Mouse (Mus musculus) olfactory bulb, adult 2 months (tissue): ENCODE data around the gene Zfp280b. TPM values are rescaled to one million over a fixed set of nuclear protein-coding genes. Genes with fewer than 3 reads are reported as not detected.
"Not testable (repeated sequence)": the region's sequence is repeated elsewhere in the genome, so short reads cannot be mapped to it uniquely, and the experiment has no call there.

Experiments used
- H3K27ac ChIP-seq: fragments of 200-500 bp; 2 replicates; pipeline ENCODE4 v1.5.1; 2012; ENCODE audit warnings: low read depth, low read length; ENCODE audit not compliant: insufficient read depth
- H3K4me1 ChIP-seq: fragments of 200-500 bp; 2 replicates; pipeline ENCODE4 v1.6.1; 2012; ENCODE audit warnings: low read length; ENCODE audit not compliant: control insufficient read depth, insufficient read depth
- H3K4me3 ChIP-seq: fragments of 200-500 bp; 2 replicates; pipeline ENCODE4 v1.5.1; 2012; ENCODE audit warnings: mild to moderate bottlenecking, low read depth, low read length, moderate library complexity; ENCODE audit not compliant: insufficient read depth
- CTCF ChIP-seq: fragments of 200-500 bp; IDR thresholded peaks from 2 replicates; pipeline ENCODE4 v1.5.1; 2012; ENCODE audit warnings: low read depth, mild to moderate bottlenecking, low read length, moderate library complexity; ENCODE audit not compliant: insufficient read depth
- POLR2A ChIP-seq: fragments of 200-500 bp; IDR thresholded peaks from 2 replicates; pipeline ENCODE4 v1.6.1; 2012; ENCODE audit warnings: mild to moderate bottlenecking, low read depth, low read length, moderate library complexity; ENCODE audit not compliant: insufficient read depth
- WGBS: fragments of 180-500 bp; shearing (Covaris S2); methylation state at CpG from one replicate; pipeline ENCODE4 v1.1.7; 2018; 5-methylcytosine and 5-hydroxymethylcytosine counted together
- polyA plus RNA-seq: library from polyadenylated mRNA; stranded (reverse); fragments of >200 nt; gene quantifications from 2 replicates; pipeline ENCODE4 v1.2.4, GENCODE M21; 2012; ENCODE audit warnings: low replicate concordance; ENCODE audit not compliant: missing spikeins, insufficient read depth, insufficient read length

Gene Zfp280b
- polyA plus RNA-seq = not detected in 2 replicates

DNA sequence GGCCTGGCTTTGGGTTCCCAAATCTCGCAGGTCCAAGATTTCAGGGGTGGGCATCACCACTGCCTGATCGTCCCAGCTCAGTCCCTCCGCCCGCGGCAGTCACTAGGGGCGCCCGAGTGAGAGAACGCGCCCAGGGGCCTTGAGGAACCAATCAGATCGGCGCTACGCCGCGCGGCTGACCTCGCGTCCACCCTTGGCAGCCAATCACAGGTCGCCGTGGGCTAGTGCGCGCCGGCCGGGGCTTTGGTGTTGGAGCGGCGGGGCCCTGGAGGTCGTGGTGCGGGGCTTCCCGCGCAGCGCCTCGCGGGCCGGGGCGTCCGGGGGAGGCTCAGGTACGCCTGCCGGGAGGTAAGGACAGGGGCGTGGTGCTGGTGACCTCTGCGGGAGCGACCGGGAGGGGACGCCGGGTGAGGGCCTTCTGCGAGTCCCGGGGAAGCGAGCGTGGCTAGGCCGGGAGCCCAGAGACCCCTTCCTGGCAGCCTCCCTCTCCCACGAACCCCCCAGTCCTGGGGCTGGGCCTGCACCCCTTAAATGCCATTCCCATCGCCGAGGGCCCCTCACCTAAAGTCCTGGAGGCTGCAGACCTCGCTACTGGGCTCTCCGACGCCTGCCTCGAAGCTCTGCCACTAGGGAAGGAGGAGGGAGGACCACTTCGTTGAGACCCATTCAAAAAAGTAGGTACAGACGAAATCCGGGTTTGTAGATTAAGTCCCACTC lies at the start of gene Zfp280b:
Gene Zfp280b (plus strand): TSS at position 249 of the 717 bp plus-strand sequence.
- 1% methylated on average over 57 of the region's 58 CpGs for WGBS
- peak; percentile 65; the same call in 1 of the 2 replicates for TF ChIP-seq POLR2A
- peak; percentile 61 for TF ChIP-seq CTCF
- peak within 1 kb of the TSS; percentile 64; the same call in 1 of the 2 replicates for H3K27ac ChIP-seq
- H3K4me3 ChIP-seq = peak within 1 kb of the TSS; percentile 96
- no peaks in the 10 kb centered on the region for H3K4me1 ChIP-seq

DNA sequence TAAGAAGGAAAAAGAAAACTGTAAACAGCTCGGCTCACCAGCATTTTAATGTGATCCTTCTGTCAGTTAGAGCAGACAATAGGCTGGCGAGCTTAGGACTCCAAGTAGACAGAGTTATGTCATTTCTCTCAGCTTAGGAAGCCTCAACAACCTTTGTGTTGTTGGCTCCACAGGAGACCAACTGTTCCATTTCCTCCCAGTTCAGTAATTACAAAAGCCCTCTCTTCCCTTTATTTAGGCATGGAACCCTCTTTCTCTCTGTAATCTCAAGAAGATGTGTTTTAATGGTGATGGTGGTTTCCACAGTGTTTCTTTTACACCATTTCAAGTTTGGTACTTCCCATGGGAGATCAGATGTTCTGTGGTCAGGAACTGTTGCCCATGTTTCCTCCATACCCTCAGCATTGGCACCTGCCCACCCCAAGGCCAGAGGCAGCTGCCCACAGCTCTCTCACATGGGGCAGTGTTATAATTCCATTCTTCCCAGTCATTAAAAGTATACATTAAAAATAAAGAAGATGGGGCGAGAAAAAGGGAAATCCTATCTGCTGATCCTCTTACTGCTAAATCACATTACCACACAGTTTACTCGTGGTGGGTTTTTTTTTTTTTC lies 41.9 kb upstream of the Zfp280b start:
- WGBS = 58% methylated on average over 4 of the region's 4 CpGs
- TF ChIP-seq POLR2A = no peak
- TF ChIP-seq CTCF = no peak
- Histone ChIP-seq H3K4me1 (no peaks in the 10 kb centered on the region), H3K27ac (no peak overlapping the region), H3K4me3 (no peak overlapping the region)

DNA sequence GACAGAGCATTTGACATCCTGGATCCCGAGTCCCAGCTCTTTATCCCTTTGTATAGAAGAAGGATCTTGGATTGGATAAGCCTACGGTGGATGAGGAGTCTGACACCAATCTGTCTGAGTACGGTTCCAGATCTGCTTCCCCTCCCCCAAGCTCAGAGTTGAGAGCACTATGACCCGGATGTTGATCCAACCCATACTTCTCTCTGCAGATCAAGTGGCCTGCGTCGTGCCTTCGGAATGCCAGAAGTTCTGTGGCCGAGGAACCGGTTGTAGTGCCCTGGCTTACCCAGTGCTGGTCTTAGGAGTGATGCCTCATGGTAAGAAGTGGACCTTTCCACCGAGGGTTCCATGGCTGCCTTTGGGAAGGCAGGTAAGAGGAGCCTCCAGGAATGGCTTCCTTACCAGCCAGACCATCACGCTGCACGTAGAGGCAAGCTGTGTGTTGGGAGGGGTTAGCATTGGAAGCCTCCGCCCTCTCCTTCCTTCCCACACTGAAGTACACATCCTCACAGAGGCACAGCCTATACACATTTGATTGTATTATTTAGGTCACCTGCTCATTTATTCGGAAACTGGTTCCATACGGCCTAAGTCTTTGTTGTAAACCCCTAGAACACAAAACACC lies 38.7 kb upstream of the Zfp280b start:
- no peak overlapping the region for H3K27ac ChIP-seq
- TF ChIP-seq CTCF = no peak
- no peak for TF ChIP-seq POLR2A
- WGBS = 91% methylated on average over 15 of the region's 15 CpGs
- no peak overlapping the region for H3K4me3 ChIP-seq
- no peaks in the 10 kb centered on the region for H3K4me1 ChIP-seq

DNA sequence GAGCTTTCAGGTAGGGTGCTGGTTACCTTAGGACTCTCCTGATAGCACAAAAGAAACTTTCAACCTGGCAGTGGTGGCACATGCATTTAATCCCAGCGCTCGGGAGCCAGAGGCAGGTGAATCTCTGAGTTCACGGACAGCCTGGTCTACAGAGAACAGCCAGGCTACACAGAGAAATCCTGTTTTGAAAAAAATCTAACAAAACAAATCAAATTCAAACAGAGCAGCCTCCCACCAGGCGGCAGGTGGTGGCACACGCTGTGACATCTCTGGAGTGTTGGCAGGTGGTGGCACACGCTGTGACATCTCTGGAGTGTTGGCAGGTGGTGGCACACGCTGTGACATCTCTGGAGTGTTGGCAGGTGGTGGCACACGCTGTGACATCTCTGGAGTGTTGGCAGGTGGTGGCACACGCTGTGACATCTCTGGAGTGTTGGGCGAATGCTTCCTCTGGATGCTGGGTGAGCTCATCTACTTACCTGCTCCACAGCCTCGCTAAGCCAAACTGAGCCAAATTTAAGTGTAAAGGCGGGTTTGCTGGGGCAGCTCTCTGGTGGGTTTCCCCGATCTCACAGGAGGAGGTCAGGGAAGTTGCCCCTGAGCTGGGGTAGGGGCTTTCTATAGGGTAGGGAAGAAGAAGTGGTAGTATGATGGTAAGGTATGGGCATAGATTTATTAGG lies 37.8 kb upstream of the Zfp280b start:
- not testable (repeated sequence) for H3K27ac ChIP-seq, H3K4me3 ChIP-seq, H3K4me1 ChIP-seq
- WGBS = 87% methylated on average over 13 of the region's 13 CpGs

DNA sequence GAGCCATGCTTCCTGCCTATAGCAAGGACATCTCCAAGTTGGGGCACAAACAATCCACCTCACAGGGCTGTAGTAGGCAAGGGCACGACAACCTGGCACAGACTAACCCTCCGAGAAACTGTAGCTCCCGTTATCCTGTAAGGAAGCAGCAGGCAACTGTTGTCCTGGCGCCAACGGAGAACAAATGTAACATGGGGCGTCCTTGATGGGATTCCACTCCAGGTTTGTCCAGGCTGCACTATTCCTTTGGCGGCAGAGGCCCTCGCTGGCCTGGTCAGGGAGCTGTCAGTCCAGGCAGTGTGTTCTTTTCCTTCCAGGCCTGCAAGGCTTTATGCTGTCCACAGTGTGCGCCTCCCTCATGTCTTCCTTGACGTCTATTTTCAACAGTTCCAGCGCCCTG lies 37.0 kb upstream of the Zfp280b start:
- Histone ChIP-seq H3K27ac (no peak overlapping the region), H3K4me3 (no peak overlapping the region), H3K4me1 (no peaks in the 10 kb centered on the region)
- TF ChIP-seq POLR2A = no peak
- no peak for TF ChIP-seq CTCF
- WGBS = 90% methylated on average over 11 of the region's 11 CpGs

DNA sequence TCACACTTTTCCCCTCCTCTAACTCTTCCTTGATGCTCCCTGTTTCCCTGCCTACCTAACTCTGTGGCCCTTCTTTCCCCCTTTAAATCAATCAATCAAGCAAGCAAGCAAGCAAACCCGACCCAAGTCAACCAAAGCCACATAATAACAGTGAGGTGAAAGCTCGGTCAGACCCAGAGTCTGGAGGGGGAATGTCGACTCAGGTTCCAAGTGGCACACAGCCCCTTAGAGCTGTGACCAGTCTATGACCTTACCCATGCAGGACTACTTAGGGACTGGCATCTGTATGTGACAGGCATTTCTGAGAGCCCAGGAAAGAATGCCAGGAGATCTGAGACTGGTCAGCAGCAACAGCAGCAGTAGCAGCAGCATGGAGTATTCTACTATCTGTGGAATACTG lies 36.1 kb upstream of the Zfp280b start:
- 65% methylated on average over 3 of the region's 3 CpGs for WGBS
- Histone ChIP-seq H3K27ac (no peak overlapping the region), H3K4me1 (no peaks in the 10 kb centered on the region), H3K4me3 (no peak overlapping the region)
- TF ChIP-seq CTCF (no peak), POLR2A (no peak)

DNA sequence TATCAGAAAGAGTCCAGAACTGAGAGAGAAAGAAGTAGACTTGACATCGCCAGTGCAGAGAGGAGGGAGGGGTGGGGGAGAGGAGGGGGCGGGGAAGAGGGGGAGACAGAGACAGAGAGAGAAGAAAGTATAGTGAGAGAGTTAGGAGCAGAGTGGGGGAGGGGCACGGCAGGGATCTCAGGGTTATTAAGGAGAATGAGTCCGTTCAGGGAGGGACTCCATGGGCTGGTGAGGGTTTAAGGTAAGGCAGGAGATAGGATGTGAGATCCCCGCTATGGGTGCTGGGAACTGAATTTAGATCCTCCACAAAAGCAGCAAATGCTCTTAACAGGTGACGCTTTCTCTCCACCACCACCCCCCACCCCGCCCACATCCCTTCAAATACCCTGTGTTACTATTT lies 31.3 kb upstream of the Zfp280b start:
- WGBS = 24% methylated on average over 7 of the region's 7 CpGs
- TF ChIP-seq POLR2A = no peak
- no peak for TF ChIP-seq CTCF

DNA sequence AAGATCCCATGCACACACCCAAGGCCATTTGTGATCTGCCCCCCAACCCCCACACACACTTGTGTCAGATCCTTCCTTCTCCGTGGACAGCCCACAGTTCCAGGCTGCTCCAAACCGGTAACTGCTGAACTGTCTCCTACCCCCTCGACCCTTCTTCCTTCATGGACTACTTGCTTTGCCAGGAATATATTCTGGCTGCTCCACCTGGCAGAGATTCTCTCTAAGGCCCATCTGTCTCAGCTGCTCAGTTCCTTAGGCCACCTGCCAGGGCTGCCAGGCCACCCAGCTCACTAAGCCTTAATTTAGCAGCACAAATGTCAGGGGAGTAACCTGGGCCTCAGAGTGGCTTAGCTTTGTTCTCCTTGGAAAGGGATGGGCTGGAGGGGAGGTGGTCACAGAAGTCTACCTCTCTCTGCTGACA lies 30.3 kb upstream of the Zfp280b start:
- no peak overlapping the region for H3K27ac ChIP-seq
- WGBS = 39% methylated on average over 3 of the region's 3 CpGs

More for the DNA sequence above, 31.3 kb upstream of the Zfp280b start:
- H3K27ac ChIP-seq = no peak overlapping the region
- H3K4me3 ChIP-seq = no peak overlapping the region
- H3K4me1 ChIP-seq = no peaks in the 10 kb centered on the region

DNA sequence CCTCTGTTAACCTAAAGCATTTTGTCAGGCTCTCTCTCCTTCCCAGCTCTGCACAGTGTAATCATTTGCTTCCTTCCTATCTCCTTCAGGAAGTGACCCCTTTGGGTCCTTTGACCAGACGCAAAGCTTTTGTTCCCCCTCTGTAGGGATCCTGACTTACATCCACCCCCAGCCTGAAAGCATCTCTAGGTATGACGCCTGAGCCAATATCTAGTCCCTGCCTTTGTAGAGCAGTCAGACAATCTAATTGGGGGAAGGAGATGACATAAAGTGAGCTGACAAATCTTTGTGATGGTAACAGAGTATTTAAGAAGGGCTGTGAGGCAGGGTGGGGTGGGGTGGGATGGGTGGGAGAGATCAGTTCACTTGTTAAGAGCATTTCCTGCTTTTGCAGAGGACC lies 29.8 kb upstream of the Zfp280b start:
- H3K4me1 ChIP-seq = no peaks in the 10 kb centered on the region
- H3K27ac ChIP-seq = no peak overlapping the region
- TF ChIP-seq POLR2A (no peak), CTCF (no peak)
- H3K4me3 ChIP-seq = no peak overlapping the region
- WGBS = 68% methylated on average over 2 of the region's 2 CpGs

More for the DNA sequence above, 30.3 kb upstream of the Zfp280b start:
- H3K4me1 ChIP-seq = no peaks in the 10 kb centered on the region
- H3K4me3 ChIP-seq = no peak overlapping the region
- TF ChIP-seq CTCF (no peak), POLR2A (no peak)
